Mouse (Mus musculus) cortical plate, adult 2 months (tissue): Measurements from ENCODE around the gene Med6.

Source experiments
- CTCF ChIP-seq: fragments of 200-500 bp; IDR thresholded peaks from 2 replicates; pipeline ENCODE4 v1.5.1; 2011; ENCODE audit warnings: mild to moderate bottlenecking, control low read depth, low read length; ENCODE audit not compliant: insufficient read depth; ENCODE audit errors: extremely low read depth
- POLR2A ChIP-seq: fragments of 200-500 bp; IDR thresholded peaks from 2 replicates; pipeline ENCODE4 v1.6.1; 2011; ENCODE audit warnings: mild to moderate bottlenecking, low read length, control low read depth; ENCODE audit not compliant: insufficient read depth; ENCODE audit errors: extremely low read depth

GRCm38 (mm10) chr12:81547163-81547562 is 47.6 kb downstream of the Med6 start:
- no peak for TF ChIP-seq CTCF
- no peak for TF ChIP-seq POLR2A
